Mouse (Mus musculus) spleen, adult 2 months (tissue): ENCODE results near the gene Tldc1.

Experiments
- CTCF ChIP-seq: fragments of 200-500 bp; IDR thresholded peaks from 2 replicates; pipeline ENCODE4 v1.5.1; 2011; ENCODE audit warnings: mild to moderate bottlenecking, inconsistent platforms; ENCODE audit not compliant: insufficient read depth, insufficient read length, insufficient replicate concordance; ENCODE audit errors: extremely low read depth
- POLR2A ChIP-seq: fragments of 200-500 bp; IDR thresholded peaks from 2 replicates; pipeline ENCODE4 v1.6.1; 2011; ENCODE audit warnings: low read depth, low read length, inconsistent platforms

GRCm38 (mm10) chr8:119821691-119822090 lies 43.5 kb upstream of the Tldc1 start:
- TF ChIP-seq CTCF (no peak), POLR2A (no peak)
